Mouse (Mus musculus): ENCODE measurements around the gene Spata2. TPM values are rescaled to one million over a fixed set of nuclear protein-coding genes. Genes with fewer than 3 reads are reported as not detected.

Gene Spata2
- polyA plus RNA-seq, 1 experiment from 2014 or later, result 23.7 TPM

- in situ Hi-C loops (cut with MboI; ENCODE audit: low pct_unique_long_range_greater_than_20kb), result no loop called here
- no peak for TF ChIP-seq CTCF (IDR thresholded peaks at IDR 0.05)
- ChIA-PET CTCF (interaction anchor here (1.0 to 1.5 kb wide), 2 partner anchors 11 to 14 kb away, joined by 3 to 5 read pairs; no protein-coding TSS in a partner anchor), POLR2A (interaction anchor here (0.6 to 0.7 kb wide), 2 partner anchors 55 to 1482 kb away, joined by 4 read pairs; no protein-coding TSS in a partner anchor)
- DNase-seq (ENCODE audit: low read depth, low spot score) (no peak), ATAC-seq (no peak)
- no peaks in the 10 kb centered on the region for H3K27me3 ChIP-seq
Observed at GRCm38 (mm10) chr2:167449331-167450275, 43.1 kb downstream of the Spata2 start.

GRCm38 (mm10) chr2:167447629-167448028, 45.1 kb downstream of the Spata2 start:
- CTCF ChIA-PET, result interaction anchor here (0.8 to 1.2 kb wide), 2 partner anchors 16 to 168 kb away, joined by 3 read pairs; no protein-coding TSS in a partner anchor
- no peak for TF ChIP-seq CTCF (IDR thresholded peaks at IDR 0.05)
- no peak for ATAC-seq
- H3K27me3 ChIP-seq, result no peaks in the 10 kb centered on the region
- in situ Hi-C loops (cut with MboI; ENCODE audit: low pct_unique_long_range_greater_than_20kb), result no loop called here
- no peak for DNase-seq (ENCODE audit: low read depth, low spot score)
- POLR2A ChIA-PET, result no interaction called here

GRCm38 (mm10) chr2:167447207-167447606, 45.5 kb downstream of the Spata2 start:
- in situ Hi-C loops (cut with MboI; ENCODE audit: low pct_unique_long_range_greater_than_20kb), result no loop called here
- ChIA-PET POLR2A (no interaction called here), CTCF (interaction anchor here (0.8 to 1.2 kb wide), 2 partner anchors 16 to 168 kb away, joined by 3 read pairs; no protein-coding TSS in a partner anchor)
- no peak for TF ChIP-seq CTCF (IDR thresholded peaks at IDR 0.05)
- no peaks in the 10 kb centered on the region for H3K27me3 ChIP-seq
- DNase-seq (ENCODE audit: low read depth, low spot score) (no peak), ATAC-seq (no peak)

- no peak for TF ChIP-seq CTCF (IDR thresholded peaks at IDR 0.05)
- ChIA-PET POLR2A (no interaction called here), CTCF (interaction anchor here (1.2 kb wide), 1 partner anchor 17 kb away, joined by 3 read pairs; no protein-coding TSS in a partner anchor)
- no peak for DNase-seq (ENCODE audit: low read depth, low spot score)
- in situ Hi-C loops (cut with MboI; ENCODE audit: low pct_unique_long_range_greater_than_20kb), result no loop called here
- no peak for ATAC-seq
- H3K27me3 ChIP-seq, result no peaks in the 10 kb centered on the region
Observed at GRCm38 (mm10) chr2:167445911-167446780, 46.5 kb downstream of the Spata2 start.

GRCm38 (mm10) chr2:167443411-167444193, 49.1 kb downstream of the Spata2 start:
- in situ Hi-C loops (cut with MboI; ENCODE audit: low pct_unique_long_range_greater_than_20kb), result no loop called here
- ATAC-seq (no peak), DNase-seq (ENCODE audit: low read depth, low spot score) (no peak)
- ChIA-PET CTCF (interaction anchor here (1.5 kb wide), 1 partner anchor 13 kb away, joined by 3 read pairs; no protein-coding TSS in a partner anchor), POLR2A (no interaction called here)
- H3K27me3 ChIP-seq, result no peaks in the 10 kb centered on the region
- TF ChIP-seq CTCF (IDR thresholded peaks at IDR 0.05), result no peak

GRCm38 (mm10) chr2:167439422-167439821, 53.3 kb downstream of the Spata2 start:
- CTCF ChIA-PET, result interaction anchor here (1.2 kb wide), 1 partner anchor 29 kb away, joined by 3 read pairs; no protein-coding TSS in a partner anchor

GRCm38 (mm10) chr2:167436371-167436770, 56.3 kb downstream of the Spata2 start:
- ChIA-PET POLR2A (interaction anchor here (0.6 kb wide), 1 partner anchor 52 kb away, joined by 3 read pairs; no protein-coding TSS in a partner anchor), CTCF (no interaction called here)
- in situ Hi-C loops (cut with MboI; ENCODE audit: low pct_unique_long_range_greater_than_20kb), result no loop called here
- DNase-seq (ENCODE audit: low read depth, low spot score), result no peak
- no peak for TF ChIP-seq CTCF (IDR thresholded peaks at IDR 0.05)
- ATAC-seq, result no peak
- H3K27me3 ChIP-seq, result no peaks in the 10 kb centered on the region

More at GRCm38 (mm10) chr2:167439422-167439821, 53.3 kb downstream of the Spata2 start:
- POLR2A ChIA-PET, result no interaction called here
- in situ Hi-C loops (cut with MboI; ENCODE audit: low pct_unique_long_range_greater_than_20kb), result no loop called here
- DNase-seq (ENCODE audit: low read depth, low spot score) (no peak), ATAC-seq (no peak)
- H3K27me3 ChIP-seq, result no peaks in the 10 kb centered on the region
- TF ChIP-seq CTCF (IDR thresholded peaks at IDR 0.05), result no peak

- ChIA-PET POLR2A (no interaction called here), CTCF (no interaction called here)
- DNase-seq (ENCODE audit: low read depth, low spot score) (no peak), ATAC-seq (no peak)
- TF ChIP-seq CTCF (IDR thresholded peaks at IDR 0.05), result no peak
- in situ Hi-C loops (cut with MboI; ENCODE audit: low pct_unique_long_range_greater_than_20kb), result no loop called here
- H3K27me3 ChIP-seq, result no peaks in the 10 kb centered on the region
Observed at GRCm38 (mm10) chr2:167435631-167436030, 57.1 kb downstream of the Spata2 start.

- POLR2A ChIA-PET, result interaction anchor here (0.5 kb wide), 1 partner anchor 241 kb away, joined by 4 read pairs; no protein-coding TSS in a partner anchor
- no peak for ATAC-seq
- no peak for TF ChIP-seq CTCF (IDR thresholded peaks at IDR 0.05)
- no peak for DNase-seq (ENCODE audit: low read depth, low spot score)
- CTCF ChIA-PET, result interaction anchor here (1.2 kb wide), 1 partner anchor 11 kb away, joined by 3 read pairs; no protein-coding TSS in a partner anchor
- in situ Hi-C loops (cut with MboI; ENCODE audit: low pct_unique_long_range_greater_than_20kb), result no loop called here
- no peaks in the 10 kb centered on the region for H3K27me3 ChIP-seq
Observed at GRCm38 (mm10) chr2:167434570-167434969, 58.1 kb downstream of the Spata2 start.

- TF ChIP-seq CTCF (IDR thresholded peaks at IDR 0.05), result no peak
- H3K27me3 ChIP-seq, result no peaks in the 10 kb centered on the region
- DNase-seq (ENCODE audit: low read depth, low spot score), result no peak
- ChIA-PET CTCF (no interaction called here), POLR2A (no interaction called here)
- no peak for ATAC-seq
- in situ Hi-C loops (cut with MboI; ENCODE audit: low pct_unique_long_range_greater_than_20kb), result no loop called here
Observed at GRCm38 (mm10) chr2:167431418-167431776, 61.3 kb downstream of the Spata2 start.

Other genes with a start within 250 kb of the Spata2 start
- 58.7 TPM for gene B4galt5, start 143.7 kb downstream of the Spata2 start, polyA plus RNA-seq (2021)
- gene Slc9a8, start 71.2 kb downstream of the Spata2 start, polyA plus RNA-seq (2021), result 23.6 TPM
- 69.4 TPM for gene Rnf114, start 242 bp downstream of the Spata2 start, polyA plus RNA-seq (2021)
- 0.10 TPM for gene Snai1, start 45.3 kb upstream of the Spata2 start, polyA plus RNA-seq (2021)
- 180 TPM for gene Ube2v1, start 139.2 kb upstream of the Spata2 start, polyA plus RNA-seq (2021)
- gene Gm20431, start 168.6 kb upstream of the Spata2 start, polyA plus RNA-seq (2021), result 0.95 TPM
- gene Cebpb, start 196.0 kb upstream of the Spata2 start, polyA plus RNA-seq (2021), result 129 TPM
- 36.1 TPM for gene Tmem189, start 196.9 kb upstream of the Spata2 start, polyA plus RNA-seq (2021)